Mouse (Mus musculus): ENCODE measurements around the gene Clcn5.

The Clcn5 gene

DNA sequence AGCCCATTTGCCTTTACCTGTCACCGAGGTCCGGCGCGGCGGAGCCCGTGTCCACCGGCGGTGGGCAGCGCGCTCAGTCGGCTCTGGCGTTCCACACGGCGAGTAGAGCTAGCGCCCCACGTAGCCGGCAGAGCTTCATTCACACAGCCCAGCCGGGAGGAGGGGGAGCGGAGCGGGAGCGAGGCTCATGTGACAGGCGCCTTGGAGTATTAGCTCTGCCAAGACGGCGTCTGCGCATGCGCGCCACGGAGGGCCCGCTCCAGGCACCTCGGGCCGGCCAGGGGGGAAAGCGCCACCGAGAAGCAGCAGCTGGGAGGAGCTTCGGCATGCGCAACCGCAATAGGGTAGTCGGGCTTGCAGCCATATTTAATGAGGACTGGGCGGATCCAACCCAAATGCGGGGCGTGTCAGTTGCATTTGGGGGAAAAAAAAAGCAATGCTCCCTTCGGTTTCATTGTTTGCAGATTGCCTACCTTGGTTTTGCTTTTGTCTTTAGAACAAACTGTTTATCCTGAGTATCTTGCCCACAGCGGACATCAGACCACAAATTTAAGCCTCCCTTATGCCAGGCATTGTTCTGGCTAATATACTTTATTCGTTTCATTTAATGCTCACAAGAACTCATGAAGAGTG is at the start of gene Clcn5:
Clcn5 (minus strand) TSS at position 270 of the 633 bp plus-strand sequence.
- peak; percentile 94 for DNase-seq (ENCODE audit: low spot score)

DNA sequence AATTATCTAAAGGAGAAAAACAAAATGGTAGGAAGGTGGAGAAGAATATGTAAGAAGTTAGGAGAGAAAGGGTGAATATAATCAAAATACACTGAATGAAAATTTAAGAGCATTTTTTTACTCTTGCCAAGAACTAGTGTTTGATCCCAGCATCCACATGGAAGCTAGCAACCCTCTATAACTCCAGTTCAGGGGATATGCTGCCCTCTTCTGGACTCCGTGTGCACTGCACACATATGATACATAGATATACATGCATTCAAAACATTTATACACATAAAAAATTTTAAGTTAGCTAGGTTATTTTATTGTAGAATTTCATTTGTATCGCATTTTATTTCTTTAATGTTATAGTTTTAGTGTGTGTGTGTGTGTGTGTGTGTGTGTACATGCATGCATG is 6.3 kb upstream of the Clcn5 start:
- DNase-seq (ENCODE audit: low spot score) = no peak

DNA sequence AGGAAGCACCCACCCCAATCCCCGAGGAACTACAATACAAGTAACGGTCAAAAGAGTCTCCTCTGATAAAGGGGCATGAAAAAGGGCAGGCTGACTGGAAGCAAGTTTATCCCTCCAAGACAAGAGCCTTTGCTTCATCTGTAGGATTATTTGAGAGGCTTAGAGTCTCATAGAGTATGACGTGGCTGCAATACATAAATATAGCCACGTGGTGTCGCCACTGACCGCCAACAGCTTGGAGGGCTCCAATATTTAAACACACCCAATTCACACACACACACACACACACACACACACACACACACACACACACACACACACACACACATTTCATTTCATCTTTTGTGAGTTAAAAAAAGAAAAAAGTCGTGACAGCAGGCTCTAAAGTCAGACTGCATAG is 3.1 kb upstream of the Clcn5 start:
- DNase-seq (ENCODE audit: low spot score) = peak; percentile 28

DNA sequence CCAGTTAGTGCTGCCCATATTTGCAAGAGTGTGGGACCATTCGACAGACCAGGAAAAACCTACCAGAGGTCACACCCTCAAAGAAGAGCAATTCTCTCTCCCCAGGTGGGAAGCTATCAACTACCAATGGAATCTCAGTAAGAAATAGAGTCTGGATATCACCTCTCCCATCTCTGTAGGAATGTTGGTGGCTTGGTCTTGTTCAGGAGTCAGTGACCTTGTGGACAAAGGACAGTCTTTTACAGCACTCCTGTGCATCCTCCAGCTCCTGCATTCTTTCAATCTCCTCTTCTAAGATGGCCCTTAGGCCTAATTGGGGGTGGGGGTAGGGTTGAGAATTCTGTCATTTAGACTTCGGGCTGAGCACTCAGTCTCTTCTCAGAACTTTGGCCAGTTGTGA is 1.4 kb upstream of the Clcn5 start:
- no peak for DNase-seq (ENCODE audit: low spot score)

DNA sequence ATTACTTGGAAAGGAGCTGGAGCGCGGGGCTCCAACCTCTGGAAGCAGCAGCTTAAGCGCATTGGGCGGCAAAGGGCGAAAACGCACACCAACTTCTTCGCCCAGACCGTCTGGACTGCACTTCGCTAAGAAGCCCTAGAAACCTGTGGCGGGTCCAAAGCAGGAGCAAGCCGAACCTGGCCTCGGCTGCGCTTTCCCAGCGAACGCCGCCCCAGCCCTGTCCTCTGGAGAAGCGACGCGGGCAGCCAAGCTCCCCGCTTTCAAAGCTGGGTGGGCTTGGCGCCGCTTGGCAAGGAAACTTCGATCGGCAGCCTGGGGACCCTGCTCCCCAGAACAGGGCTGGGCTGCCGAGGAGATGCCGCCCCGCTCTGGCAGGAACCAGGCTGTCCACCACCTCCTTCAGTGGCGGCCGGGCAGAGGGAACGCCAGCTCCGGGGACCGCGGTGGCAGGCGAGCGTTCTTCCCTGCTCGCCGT is 570 bp downstream of the Clcn5 start:
- DNase-seq (ENCODE audit: low spot score) = no peak

DNA sequence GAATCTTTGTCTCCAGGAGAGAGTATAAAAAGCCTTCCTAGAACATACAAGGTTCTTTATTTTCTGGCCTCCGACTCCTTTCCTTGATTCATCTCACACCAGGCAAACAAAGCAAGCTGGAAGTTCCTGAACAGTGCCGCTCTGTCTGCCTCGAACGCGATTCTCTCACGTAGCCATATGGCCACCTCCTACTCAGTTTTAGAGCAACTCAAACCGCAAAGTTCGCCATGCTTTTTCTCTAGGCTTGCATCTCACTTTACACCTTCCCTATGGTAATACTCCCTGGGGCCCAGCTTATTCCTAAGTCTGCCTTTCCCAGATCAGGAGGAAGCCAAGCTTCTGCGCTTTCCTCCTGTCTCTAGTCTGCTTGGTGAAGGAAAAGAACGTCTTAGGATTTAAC is 4.0 kb downstream of the Clcn5 start:
- DNase-seq (ENCODE audit: low spot score) = no peak

DNA sequence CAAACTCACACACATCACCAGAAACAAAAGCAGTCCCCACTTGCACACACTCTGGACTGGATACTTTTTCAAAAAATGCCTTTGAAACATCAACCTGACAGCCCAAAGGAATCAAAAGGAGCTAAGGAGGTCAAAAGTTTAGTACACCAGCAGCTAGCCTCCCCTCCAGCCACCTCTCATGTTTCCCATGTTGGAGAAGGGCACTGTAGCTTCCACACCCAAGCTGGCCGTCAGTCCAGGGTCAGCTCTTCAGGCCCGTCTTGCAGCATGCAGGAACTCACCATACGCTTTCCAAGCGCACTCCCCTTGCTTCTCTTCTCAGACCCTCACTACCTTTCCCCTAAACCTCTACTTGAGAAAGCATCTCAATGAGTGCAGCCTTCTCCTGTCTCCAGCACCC is 4.5 kb downstream of the Clcn5 start:
- DNase-seq (ENCODE audit: low spot score) = no peak

DNA sequence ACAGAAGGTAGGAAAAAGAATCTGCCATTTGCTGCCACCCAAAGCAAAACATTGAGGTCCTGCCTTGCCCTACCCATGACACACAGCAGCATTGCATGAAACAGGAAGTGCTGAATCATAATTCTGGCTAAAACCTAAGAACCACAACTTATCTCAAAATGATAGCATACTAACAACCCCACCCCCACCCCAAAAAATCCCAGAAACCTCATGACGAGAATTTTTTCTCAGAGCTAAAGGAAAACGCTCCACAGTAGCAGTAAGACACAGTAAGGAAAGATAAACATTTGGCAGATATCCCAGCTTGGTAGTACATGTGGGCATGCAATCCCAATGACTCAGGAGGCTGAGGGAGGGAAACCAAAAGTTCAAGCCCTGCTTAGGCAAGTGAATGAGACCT is 10.9 kb downstream of the Clcn5 start:
- no peak for DNase-seq (ENCODE audit: low spot score)

DNA sequence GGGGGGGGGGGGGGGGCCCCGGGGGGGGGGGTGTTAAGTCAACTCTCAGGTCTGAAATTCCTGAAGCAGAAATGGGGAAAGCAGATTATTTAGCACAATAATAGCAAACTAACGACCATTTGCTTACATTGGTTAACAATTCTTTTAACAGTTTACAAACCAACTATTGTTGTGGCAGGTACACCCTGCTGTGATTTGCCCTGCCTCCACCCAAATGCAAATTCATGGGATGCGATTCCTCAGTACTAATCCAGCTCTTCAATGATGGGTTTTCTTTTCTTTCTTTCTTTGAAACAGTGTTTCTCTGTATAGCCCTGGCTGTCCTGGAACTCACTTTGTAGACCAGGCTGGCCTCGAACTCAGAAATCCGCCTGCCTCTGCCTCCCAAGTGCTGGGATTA is 12.3 kb downstream of the Clcn5 start:
- DNase-seq (ENCODE audit: low spot score) = no peak

DNA sequence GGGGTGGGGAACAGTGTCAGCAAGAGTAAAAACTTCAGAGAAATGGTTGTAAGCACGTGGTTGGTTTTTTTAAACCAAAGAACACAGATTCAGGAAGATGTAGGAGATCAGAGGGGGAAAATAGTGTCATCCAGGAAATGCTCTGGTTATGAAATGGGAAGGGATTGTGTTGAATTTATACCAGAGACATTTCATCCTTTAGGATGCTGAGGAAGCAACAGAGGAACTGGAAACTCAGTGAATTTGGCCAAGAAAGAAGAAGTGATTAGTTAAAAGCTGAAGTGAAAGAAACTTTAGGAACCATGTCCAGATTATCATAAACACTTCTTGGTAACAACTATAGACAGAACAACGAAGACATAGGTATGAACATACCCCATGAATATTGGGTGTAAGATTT is 26.2 kb downstream of the Clcn5 start:
- no peak for DNase-seq (ENCODE audit: low spot score)

DNA sequence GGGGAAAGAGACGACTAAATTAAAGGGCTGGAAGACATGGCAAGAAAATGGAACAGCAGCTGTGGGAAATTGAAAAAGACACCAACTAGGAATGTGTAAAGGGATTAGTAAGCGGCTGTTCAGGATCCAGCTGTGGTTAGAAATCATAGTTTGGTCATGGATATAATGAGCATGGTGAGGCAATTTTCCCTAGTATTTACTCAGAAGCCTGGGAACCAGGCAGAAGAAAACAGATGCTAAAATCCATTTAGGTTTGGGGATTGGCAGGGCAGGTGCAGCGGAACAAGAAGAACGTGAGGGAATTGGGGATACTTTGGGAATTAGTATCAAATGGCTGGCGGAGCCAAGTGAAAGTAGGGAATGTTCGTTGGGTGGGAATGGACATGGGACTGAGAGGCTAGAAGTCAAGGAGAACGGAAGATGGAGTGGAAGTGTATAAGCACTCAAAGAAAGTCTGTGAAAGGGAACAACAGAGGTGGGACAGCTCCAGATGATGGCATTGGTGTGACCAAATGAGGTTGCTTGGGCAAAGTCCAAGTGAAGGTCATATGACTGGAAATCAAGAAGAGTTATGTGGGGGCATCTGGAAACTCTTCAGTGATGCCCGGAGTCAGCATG is 26.9 kb downstream of the Clcn5 start:
- no peak for DNase-seq (ENCODE audit: low spot score)

DNA sequence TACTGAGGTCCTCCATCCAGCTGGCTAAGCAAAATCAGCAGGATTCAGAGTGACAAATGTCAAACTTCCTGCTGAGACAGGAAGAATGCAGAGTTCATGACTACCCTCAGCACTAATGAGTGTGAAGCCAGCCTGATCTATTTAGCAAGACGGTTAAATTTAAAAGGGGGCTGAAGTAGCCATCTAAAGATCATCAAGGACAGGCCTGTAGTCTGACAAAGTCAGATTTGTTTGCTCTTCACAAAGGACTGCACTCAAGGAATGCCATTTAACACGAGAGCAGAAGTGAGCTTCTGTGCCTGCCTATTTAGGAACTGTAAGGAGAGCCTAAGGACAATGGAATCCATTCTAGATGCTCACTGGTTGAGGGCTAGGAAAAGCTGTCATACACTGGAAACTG is 30.2 kb downstream of the Clcn5 start:
- DNase-seq (ENCODE audit: low spot score) = no peak

DNA sequence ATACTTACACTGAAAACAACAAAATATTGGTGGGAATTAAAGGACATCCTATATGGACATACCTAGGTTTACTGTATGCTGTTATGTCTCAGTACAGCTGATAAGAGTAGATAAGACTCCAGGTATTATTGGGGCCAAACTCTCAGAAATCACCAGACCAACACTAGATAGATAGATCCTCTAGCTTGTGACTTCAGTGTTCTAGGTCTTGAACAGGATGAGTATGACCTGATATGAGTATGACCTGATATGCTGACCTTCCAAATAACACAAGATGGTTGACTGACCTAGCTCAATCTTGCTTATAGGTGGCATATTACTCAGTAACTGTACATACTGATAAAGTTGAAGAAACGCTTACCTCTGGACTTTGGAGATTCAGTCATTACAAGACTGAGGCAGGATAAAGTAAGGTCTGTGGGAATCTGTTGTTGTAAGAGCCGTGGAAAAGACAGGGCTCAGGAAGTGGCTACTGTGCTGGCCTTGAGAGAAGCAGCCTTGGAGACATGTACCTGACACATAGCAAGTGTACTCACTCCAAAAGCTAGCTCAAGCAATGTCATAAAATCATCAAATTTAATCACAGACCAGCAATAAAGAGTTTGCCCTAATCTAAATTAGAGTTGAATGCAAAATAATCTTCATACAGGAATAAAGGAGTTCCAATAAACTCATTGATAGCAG is 32.0 kb downstream of the Clcn5 start:
- DNase-seq (ENCODE audit: low spot score) = no peak

DNA sequence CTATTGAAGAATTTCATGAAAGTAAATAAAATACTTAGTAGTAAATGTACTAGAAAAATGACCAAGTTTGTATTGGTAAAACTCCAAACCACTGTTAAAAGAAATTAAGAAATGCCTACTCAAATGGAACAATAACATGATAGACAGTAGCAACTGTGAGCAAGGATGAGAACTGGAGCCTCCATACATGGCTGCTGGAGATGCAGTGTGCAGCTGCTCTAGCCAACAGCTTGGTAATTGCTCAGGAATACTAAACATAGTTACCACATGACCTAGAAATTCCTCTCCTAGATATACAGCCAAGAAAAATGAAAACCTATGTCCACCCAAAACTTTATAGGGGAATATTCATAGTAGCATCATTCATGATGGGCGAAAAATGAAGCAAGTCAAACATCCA is 36.5 kb downstream of the Clcn5 start:
- no peak for DNase-seq (ENCODE audit: low spot score)

DNA sequence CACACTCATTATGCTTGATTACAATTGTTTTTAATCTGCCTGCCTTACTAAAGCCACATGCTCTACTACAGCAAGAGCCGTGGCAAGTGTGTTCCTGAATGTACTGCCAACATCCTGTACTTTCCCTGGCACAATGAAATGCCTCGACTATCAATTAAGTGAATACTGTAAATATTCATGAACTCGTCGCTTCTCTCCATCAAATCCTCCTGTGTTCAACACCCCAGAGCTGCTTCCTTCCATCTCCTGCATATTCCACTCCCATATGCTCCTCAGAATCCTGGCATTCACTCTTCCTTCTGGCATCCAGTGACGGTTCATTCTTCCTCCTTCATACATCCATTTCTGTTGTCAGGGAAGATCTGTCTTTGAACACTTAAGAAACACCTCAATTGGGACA is 39.4 kb downstream of the Clcn5 start:
- no peak for DNase-seq (ENCODE audit: low spot score)

DNA sequence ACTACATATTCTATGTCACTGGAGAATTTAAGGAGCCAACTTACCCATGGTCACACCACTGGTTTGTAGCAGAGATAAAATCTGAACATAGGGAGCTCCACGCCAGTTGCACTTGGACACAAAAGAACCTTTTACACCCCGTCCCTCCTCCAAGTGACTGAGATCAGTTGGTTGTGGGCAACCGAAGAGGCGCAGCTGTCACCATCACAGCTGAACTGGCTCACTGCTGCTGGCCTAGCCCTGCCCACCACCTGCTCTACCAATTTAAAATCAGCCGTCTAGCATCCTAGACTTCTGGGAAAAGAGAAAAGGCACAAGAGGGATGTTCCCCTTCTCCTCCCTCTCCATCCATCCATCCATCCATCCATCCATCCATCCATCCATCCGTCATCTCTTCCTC is 42.6 kb downstream of the Clcn5 start:
- DNase-seq (ENCODE audit: low spot score) = no peak

DNA sequence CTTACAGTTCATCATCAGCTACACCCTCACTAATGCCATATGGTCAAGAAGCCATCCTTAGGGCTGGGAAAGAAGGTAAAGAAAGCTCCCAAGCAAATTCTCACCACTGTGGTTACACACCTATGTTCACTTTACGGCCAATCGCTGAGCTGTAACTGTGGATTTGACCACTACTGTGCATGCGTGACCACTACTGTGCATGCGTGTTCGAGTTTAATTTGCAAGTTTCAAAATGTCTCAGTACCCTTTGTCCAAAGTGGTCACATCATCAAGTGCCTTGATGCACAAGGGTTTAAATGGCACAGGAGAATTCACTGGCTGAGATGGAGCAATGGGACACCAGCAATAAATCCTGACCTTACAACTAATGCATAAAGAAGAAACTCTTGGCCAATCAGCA is 58.0 kb downstream of the Clcn5 start:
- no peak for DNase-seq (ENCODE audit: low spot score)

DNA sequence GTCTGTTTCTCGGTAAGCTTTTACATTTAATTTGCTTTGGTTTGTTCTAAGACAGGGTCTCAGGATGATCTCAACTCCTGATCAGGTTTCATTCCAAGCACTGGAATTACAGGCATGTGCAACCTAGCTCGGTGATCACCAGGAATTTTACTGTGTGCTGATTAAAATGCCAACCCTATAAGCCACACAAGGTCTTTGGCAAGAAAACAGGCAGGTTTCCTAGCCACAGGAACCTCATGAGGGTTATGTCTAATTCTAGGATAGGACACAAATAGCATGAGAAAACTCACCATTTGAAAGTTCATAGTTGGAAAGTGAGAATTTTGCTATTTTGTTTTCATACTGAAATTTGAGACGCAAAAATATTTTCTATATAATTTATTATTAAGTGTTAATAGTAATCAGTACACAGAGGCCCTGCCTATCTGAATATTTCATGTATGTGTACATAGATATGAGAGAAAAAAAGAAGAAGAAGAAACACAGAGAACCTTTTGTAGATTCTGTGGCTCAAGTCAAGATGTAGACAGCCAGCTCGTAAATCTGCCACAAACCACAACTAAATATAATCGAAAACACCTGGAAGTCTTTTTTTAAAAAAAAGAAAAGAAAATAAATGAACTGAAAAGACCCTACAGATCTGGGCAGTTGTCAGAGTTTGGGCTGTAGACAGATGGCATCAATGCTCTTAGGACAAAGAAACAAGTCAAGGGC is 58.6 kb downstream of the Clcn5 start:
- no peak for DNase-seq (ENCODE audit: low spot score)

DNA sequence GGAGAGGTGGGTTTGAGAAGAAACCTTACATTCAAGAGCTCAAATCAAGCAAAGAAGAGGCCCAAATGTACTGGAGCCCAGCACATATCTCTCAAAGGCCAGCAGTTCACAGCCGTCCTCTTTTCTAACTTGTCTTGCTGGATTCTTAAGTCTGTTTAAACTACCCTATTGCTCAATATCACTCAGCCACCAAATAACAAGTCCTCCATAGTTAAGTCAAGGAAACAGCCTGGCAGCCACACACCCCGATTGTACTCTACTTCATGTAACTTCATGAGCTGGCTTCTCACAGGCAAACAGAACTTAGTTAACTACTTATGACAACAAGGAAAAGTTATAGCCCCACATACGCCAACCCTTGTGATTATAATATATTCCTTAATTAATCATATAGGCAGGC is 59.4 kb downstream of the Clcn5 start:
- DNase-seq (ENCODE audit: low spot score) = no peak

DNA sequence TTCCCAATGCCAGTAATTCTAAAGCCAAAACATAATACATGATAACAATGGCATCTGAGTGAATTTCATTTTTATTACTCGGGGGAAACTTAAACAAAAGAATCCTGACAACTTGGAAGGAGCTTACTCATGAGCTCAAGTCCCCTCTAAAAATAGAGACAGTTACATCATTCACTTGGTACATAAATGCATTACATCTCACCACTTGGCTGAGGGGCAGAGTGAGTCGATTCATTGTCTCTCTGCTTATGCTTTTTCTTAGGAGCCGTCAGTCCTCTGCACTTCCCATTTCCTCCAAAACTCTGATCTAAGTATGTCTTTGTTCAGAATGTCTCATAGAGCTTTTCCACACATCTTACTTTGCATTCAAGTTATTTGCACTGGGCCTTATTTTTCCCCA is 63.1 kb downstream of the Clcn5 start:
- DNase-seq (ENCODE audit: low spot score) = no peak

DNA sequence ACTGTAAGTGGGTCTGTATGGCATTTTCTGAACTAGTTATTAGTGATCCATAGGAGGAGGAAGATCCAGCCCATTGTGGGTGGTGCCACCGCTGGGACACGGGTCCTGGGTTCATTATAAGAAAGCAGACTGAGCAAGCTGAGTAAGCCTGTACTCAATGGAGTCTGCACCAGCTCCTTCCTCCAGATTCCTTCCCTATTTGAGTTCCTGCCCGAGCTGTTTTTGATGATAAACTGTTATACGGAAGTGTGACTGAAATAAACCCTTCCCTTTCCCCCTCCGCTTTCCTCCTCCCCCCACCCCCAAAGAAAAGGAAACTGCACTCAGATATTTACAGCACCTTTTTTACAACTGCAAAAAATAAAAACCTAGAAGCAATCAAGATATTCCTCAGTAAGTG is 115.1 kb downstream of the Clcn5 start:
- no peak for DNase-seq (ENCODE audit: low spot score)

DNA sequence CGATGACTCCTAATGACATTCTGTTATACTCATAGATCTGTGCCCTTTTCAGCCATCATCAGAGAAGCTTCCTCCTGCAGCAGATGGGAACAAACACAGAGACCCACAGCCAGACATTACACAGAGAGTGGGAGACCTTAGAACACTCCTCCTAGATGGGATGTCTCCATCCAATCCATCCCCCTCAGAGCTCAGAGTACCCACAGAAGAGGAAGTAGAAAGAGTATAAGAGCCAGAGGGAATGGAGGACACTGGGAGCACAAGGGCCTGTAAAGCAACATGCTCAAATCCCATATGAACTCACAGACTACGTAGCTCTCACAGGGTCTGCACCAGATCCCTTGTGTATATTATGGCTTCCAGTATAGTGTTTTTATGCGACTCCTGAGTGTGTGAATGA is 115.6 kb downstream of the Clcn5 start:
- no peak for DNase-seq (ENCODE audit: low spot score)

DNA sequence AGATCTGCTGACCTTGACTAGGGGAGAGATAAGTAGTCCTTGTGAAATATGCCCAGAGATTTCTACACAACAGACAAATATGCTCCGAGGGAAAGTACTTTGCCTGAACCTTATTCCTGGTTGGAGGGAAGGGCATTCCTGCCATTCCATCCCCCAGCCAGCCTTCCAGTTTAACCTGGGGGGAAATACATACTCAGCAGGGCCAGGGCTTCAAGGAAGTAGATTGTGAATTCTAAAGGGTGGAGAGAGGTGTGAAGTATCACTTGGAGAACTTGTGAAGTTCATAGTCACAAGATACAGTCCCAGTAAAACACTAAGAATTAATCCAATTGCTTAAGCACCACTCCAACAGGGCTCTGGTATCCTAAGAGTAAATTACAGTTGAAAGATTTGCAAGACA is 121.3 kb downstream of the Clcn5 start:
- DNase-seq (ENCODE audit: low spot score) = peak; percentile 49

All from yolk sac, embryonic 10.5 days (tissue).